20 mouse cellular contexts compared by ENCODE assay signal in genomic region chr17:31420658-31421057, GRCm38 (mm10). TPM values are rescaled to one million over a fixed set of nuclear protein-coding genes. Genes with fewer than 3 reads are reported as not detected.
DNase-seq lines count a peak whose midpoint lies in the region; ATAC-seq lines count a peak whose summit lies in the region.
"Had no signal": no experiment of that assay in that cellular context is flagged by ENCODE, and none has a peak within 500 bp of the region (broad histone marks: within the 10 kb centered on the region; RNA-seq: fewer than 3 reads in every experiment).

No protein-coding gene starts in this region.

- no peaks in the 10 kb centered on the region for H3K9me3 ChIP-seq in heart, embryonic 10.5 days
- H3K9me3 ChIP-seq in hindbrain, embryonic 13.5 days, result no peaks in the 10 kb centered on the region
- H3K9me3 ChIP-seq in hindbrain, embryonic 16.5 days (ENCODE audit: control insufficient read depth, low read length), result no peaks in the 10 kb centered on the region
- no peaks in the 10 kb centered on the region for H3K9me3 ChIP-seq in embryonic facial prominence, embryonic 10.5 days
- H3K9me3 ChIP-seq: embryonic facial prominence, embryonic 12.5 days; limb, embryonic 13.5 days; liver, embryonic 13.5 days; megakaryocyte, embryonic 14.5 days had no signal

- H3K4me1 ChIP-seq in heart, embryonic 10.5 days, result peaks cover 55% of the 10 kb centered on the region
- H3K4me1 ChIP-seq in hindbrain, embryonic 13.5 days (replicated peaks), result peaks cover 32% of the 10 kb centered on the region
- H3K4me1 ChIP-seq in hindbrain, embryonic 16.5 days (ENCODE audit: control insufficient read depth, insufficient read depth, low read depth, low read length), result peaks cover 10% of the 10 kb centered on the region; the same call in 1 of the 2 replicates
- H3K4me1 ChIP-seq in embryonic facial prominence, embryonic 10.5 days, result peaks cover 57% of the 10 kb centered on the region
- H3K4me1 ChIP-seq: megakaryocyte, embryonic 14.5 days had no signal

- H3K36me3 ChIP-seq in heart, embryonic 10.5 days, result no peaks in the 10 kb centered on the region
- H3K36me3 ChIP-seq in hindbrain, embryonic 13.5 days, result peaks cover 31% of the 10 kb centered on the region
- H3K36me3 ChIP-seq in hindbrain, embryonic 16.5 days (ENCODE audit: control insufficient read depth, insufficient read depth, low read length), result peaks cover 14% of the 10 kb centered on the region
- peaks cover 18% of the 10 kb centered on the region for H3K36me3 ChIP-seq in embryonic facial prominence, embryonic 10.5 days (replicated peaks)
- H3K36me3 ChIP-seq: G1E; liver, embryonic 13.5 days had no signal

- peaks cover 6% of the 10 kb centered on the region; the same call in 1 of the 2 replicates for H3K27me3 ChIP-seq in heart, embryonic 10.5 days (ENCODE audit: insufficient read depth, poor library complexity, severe bottlenecking)
- H3K27me3 ChIP-seq in hindbrain, embryonic 13.5 days, result no peaks in the 10 kb centered on the region
- no peaks in the 10 kb centered on the region for H3K27me3 ChIP-seq in hindbrain, embryonic 16.5 days (replicated peaks; ENCODE audit: control insufficient read depth, insufficient read depth, low read length)
- H3K27me3 ChIP-seq in embryonic facial prominence, embryonic 10.5 days (replicated peaks; ENCODE audit: low read depth, poor library complexity, severe bottlenecking), result peaks cover 8% of the 10 kb centered on the region; the same call in 1 of the 2 replicates
- H3K27me3 ChIP-seq: embryonic facial prominence, embryonic 12.5 days; limb, embryonic 13.5 days; liver, embryonic 13.5 days had no signal

- 82% methylated on average over 16 of the region's 16 CpGs for WGBS in heart, embryonic 10.5 days
- WGBS in hindbrain, embryonic 13.5 days, result 91% methylated on average over 16 of the region's 16 CpGs
- WGBS in hindbrain, embryonic 16.5 days, result 84% methylated on average over 16 of the region's 16 CpGs
- WGBS in embryonic facial prominence, embryonic 10.5 days, result 85% methylated on average over 16 of the region's 16 CpGs

- DNase-seq in heart, embryonic 10.5 days (ENCODE audit: low spot score), result no peak
- no peak for DNase-seq in heart, adult 18-20 months
- peak; percentile 43 to 59 for DNase-seq in kidney, postnatal 4 days
- DNase-seq in kidney, adult 11 months, result no peak
- DNase-seq in embryonic facial prominence, embryonic 10.5 days (ENCODE audit: low spot score), result no peak
- DNase-seq in retina, embryonic 14.5 days (ENCODE audit: low spot score), result no peak
- DNase-seq: adrenal gland, postnatal 10 days; cerebellum, adult 9-11 months; liver, embryonic 13.5 days; lung, postnatal 14 days; retina, postnatal 1 day had no signal

- ATAC-seq in hindbrain, embryonic 13.5 days (ENCODE audit: low FRiP score), result no peak
- ATAC-seq in hindbrain, embryonic 16.5 days, result no peak
- ATAC-seq: activated CD4-positive, CD25-positive, alpha-beta regulatory T cell, adult 4 months; forebrain, embryonic 16.5 days had no signal

- H3K27ac ChIP-seq in heart, embryonic 10.5 days, result peak overlapping the region; percentile 33; the same call in 1 of the 2 replicates
- peak overlapping the region; percentile 48; the same call in 1 of the 2 replicates for H3K27ac ChIP-seq in hindbrain, embryonic 13.5 days
- no peak overlapping the region; the same call in 1 of the 2 replicates for H3K27ac ChIP-seq in hindbrain, embryonic 16.5 days (ENCODE audit: low read depth, low read length)
- 0 out of 2 replicates have a peak overlapping the region, but pooled peaks have one; percentile 19 for H3K27ac ChIP-seq in embryonic facial prominence, embryonic 10.5 days (replicated peaks)
- H3K27ac ChIP-seq: embryonic facial prominence, embryonic 12.5 days; limb, embryonic 13.5 days; liver, embryonic 13.5 days had no signal

- H3K4me3 ChIP-seq in heart, embryonic 10.5 days, result no peak overlapping the region
- no peak overlapping the region for H3K4me3 ChIP-seq in hindbrain, embryonic 13.5 days
- H3K4me3 ChIP-seq in hindbrain, embryonic 16.5 days (ENCODE audit: low read length), result no peak overlapping the region
- no peak overlapping the region for H3K4me3 ChIP-seq in embryonic facial prominence, embryonic 10.5 days
- H3K4me3 ChIP-seq: embryonic facial prominence, embryonic 12.5 days; erythroblast, embryonic 14.5 days; limb, embryonic 13.5 days; liver, embryonic 13.5 days; megakaryocyte, embryonic 14.5 days had no signal

- no peak overlapping the region for H3K4me2 ChIP-seq in hindbrain, embryonic 13.5 days
- no peak overlapping the region for H3K4me2 ChIP-seq in hindbrain, embryonic 16.5 days (ENCODE audit: low read length)
- H3K4me2 ChIP-seq: embryonic facial prominence, embryonic 12.5 days; limb, embryonic 13.5 days; liver, embryonic 13.5 days had no signal

- no peak overlapping the region for H3K9ac ChIP-seq in hindbrain, embryonic 13.5 days
- no peak overlapping the region for H3K9ac ChIP-seq in hindbrain, embryonic 16.5 days (ENCODE audit: low read depth, low read length)
- H3K9ac ChIP-seq: embryonic facial prominence, embryonic 12.5 days; limb, embryonic 13.5 days; liver, embryonic 13.5 days had no signal

RNA-seq across cellular contexts. Expression of gene Pde9a, which starts 34.6 kb away (rescaled TPM):
- 5.9 and 14.4 TPM in 2 replicates for polyA plus RNA-seq in heart, embryonic 10.5 days (2016; fragmentation: Nextera tagmentation; extraction: Ambion mirVana)
- total RNA-seq in heart, adult 18-20 months (2021), result 1 to 10 TPM; 3.4 to 3.8 TPM
- 36.7 and 37.8 TPM in 2 replicates for polyA plus RNA-seq in hindbrain, embryonic 13.5 days (2015; fragmentation: Nextera tagmentation; extraction: Ambion mirVana)
- 30.3 and 34.4 TPM in 2 replicates for polyA plus RNA-seq in hindbrain, embryonic 16.5 days (2015; fragmentation: Nextera tagmentation; extraction: Ambion mirVana)
- polyA plus RNA-seq in embryonic facial prominence, embryonic 10.5 days (2016; fragmentation: Nextera tagmentation; extraction: Ambion mirVana), result 16.9 and 18.9 TPM in 2 replicates
- polyA plus RNA-seq: erythroblast, embryonic 14.5 days; G1E had no signal

Comparison
In these comparisons a context has a peak if more than half of its experiments do, and no peak if none do; other contexts are left out.
1. DNase-seq: peak in kidney, postnatal 4 days (2 of 2); none in heart, embryonic 10.5 days (single experiment), heart, adult 18-20 months (0 of 2), kidney, adult 11 months (single experiment), embryonic facial prominence, embryonic 10.5 days (single experiment) and retina, embryonic 14.5 days (single experiment).